Comparison of ENCODE assay signal across 26 mouse cellular contexts in the genomic region with DNA sequence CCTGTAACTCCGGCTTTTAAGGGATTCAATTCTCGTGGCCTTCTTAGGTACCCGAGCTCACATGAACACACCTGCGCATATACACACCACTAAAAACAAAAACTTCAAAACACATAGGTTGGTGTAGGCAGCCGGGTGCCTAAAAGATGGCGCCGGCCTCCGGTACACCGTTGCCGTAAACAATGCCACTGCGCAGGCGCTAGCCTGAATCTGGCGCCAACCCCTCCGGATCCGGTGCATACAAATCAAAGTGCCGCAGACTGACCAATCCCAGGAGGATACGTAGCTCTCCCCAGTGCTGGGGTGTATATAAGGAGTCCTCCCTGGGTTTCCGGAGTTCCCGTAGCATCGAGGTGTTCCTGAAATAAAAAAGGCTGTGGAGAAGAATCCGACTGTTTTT. TPM values are rescaled to one million over a fixed set of nuclear protein-coding genes. Genes with fewer than 3 reads are reported as not detected.
DNase-seq lines count a peak whose midpoint lies in the region; ATAC-seq and TF ChIP-seq lines count a peak whose summit lies in the region.
"Had no signal": no experiment of that assay in that cellular context is flagged by ENCODE, and none has a peak within 500 bp of the region (broad histone marks: within the 10 kb centered on the region; RNA-seq: fewer than 3 reads in every experiment).

No protein-coding gene starts in this region.

- H3K9ac ChIP-seq in ES-E14 (ENCODE audit: insufficient read depth, low read depth, low read length, poor library complexity, severe bottlenecking), result peak overlapping the region; percentile 87
- H3K9ac ChIP-seq in hindbrain, embryonic 16.5 days (ENCODE audit: low read depth, low read length), result no peak overlapping the region
- no peak overlapping the region for H3K9ac ChIP-seq in midbrain, embryonic 14.5 days (replicated peaks; ENCODE audit: low read length)
- H3K9ac ChIP-seq: forebrain, embryonic 13.5 days; hindbrain, embryonic 12.5 days; hindbrain, embryonic 15.5 days had no signal

- H3K4me1 ChIP-seq in testis, adult 2 months (ENCODE audit: control insufficient read depth, insufficient read depth, low read length), result peaks cover 10% of the 10 kb centered on the region
- H3K4me1 ChIP-seq in ES-E14 (ENCODE audit: control insufficient read depth in 2 of 2, insufficient read depth in 2 of 2, low read length in 2 of 2, poor library complexity in 1 of 2), result peaks cover 0 to 11% of the 10 kb centered on the region in 2 experiments; a peak in 1 of 4 replicates
- no peaks in the 10 kb centered on the region for H3K4me1 ChIP-seq in hindbrain, embryonic 16.5 days (ENCODE audit: control insufficient read depth, insufficient read depth, low read depth, low read length)
- H3K4me1 ChIP-seq in midbrain, embryonic 14.5 days (ENCODE audit: control insufficient read depth, insufficient read depth, low read length), result no peaks in the 10 kb centered on the region
- H3K4me1 ChIP-seq: forebrain, embryonic 13.5 days; hindbrain, embryonic 12.5 days; hindbrain, embryonic 15.5 days had no signal

- no peaks in the 10 kb centered on the region for H3K9me3 ChIP-seq in ES-E14 (ENCODE audit: control insufficient read depth, insufficient read depth, low read depth, low read length)
- H3K9me3 ChIP-seq in hindbrain, embryonic 16.5 days (ENCODE audit: control insufficient read depth, low read length), result no peaks in the 10 kb centered on the region
- H3K9me3 ChIP-seq in midbrain, embryonic 14.5 days (ENCODE audit: control insufficient read depth, low read length), result no peaks in the 10 kb centered on the region
- H3K9me3 ChIP-seq: hindbrain, embryonic 12.5 days; hindbrain, embryonic 15.5 days had no signal

- in situ Hi-C loops in ES-E14 (cut with MboI; ENCODE audit: low sequenced_read_pairs in 2 of 2, unreplicated experiment in 2 of 2), result no loop called here

- TF ChIP-seq POLR2A in testis, adult 2 months (IDR thresholded peaks at IDR 0.05; ENCODE audit: control insufficient read depth, low read depth, low read length), result peak; percentile 83

- 95% methylated on average over 21 of the region's 21 CpGs for WGBS in hindbrain, embryonic 16.5 days
- WGBS in midbrain, embryonic 14.5 days, result 97% methylated on average over 21 of the region's 21 CpGs

- DNase-seq in testis, postnatal 10 days (ENCODE audit: low spot score), result no peak
- DNase-seq in ES-E14 (ENCODE audit: low read depth, low spot score), result peak; percentile 61
- peak; percentile 91 for DNase-seq in testis, postnatal 14 days (ENCODE audit: low spot score)
- no peak for DNase-seq in urinary bladder, adult 18-20 months (ENCODE audit: low spot score in 2 of 2)
- no peak for DNase-seq in midbrain, embryonic 14.5 days
- DNase-seq: adrenal gland, postnatal 10 days; adrenal gland, postnatal 36 days; B cell, adult 2 months; cerebellum, adult 18-20 months; cerebellum, adult 9-10 months; cerebellum, postnatal 14 days; gastrocnemius, postnatal 10 days; gastrocnemius, postnatal 36 days; heart, adult 2 months had no signal

- no peak overlapping the region for H3K4me2 ChIP-seq in hindbrain, embryonic 16.5 days (ENCODE audit: low read length)
- no peak overlapping the region for H3K4me2 ChIP-seq in midbrain, embryonic 14.5 days (ENCODE audit: low read length)
- H3K4me2 ChIP-seq: forebrain, embryonic 13.5 days; heart, embryonic 11.5 days; hindbrain, embryonic 12.5 days; hindbrain, embryonic 15.5 days had no signal

- no peaks in the 10 kb centered on the region for H3K27me3 ChIP-seq in testis, adult 2 months (ENCODE audit: control insufficient read depth, insufficient read depth, low read length)
- H3K27me3 ChIP-seq in hindbrain, embryonic 16.5 days (replicated peaks; ENCODE audit: control insufficient read depth, insufficient read depth, low read length), result no peaks in the 10 kb centered on the region
- H3K27me3 ChIP-seq in midbrain, embryonic 14.5 days (ENCODE audit: control insufficient read depth, insufficient read depth, low read length), result no peaks in the 10 kb centered on the region
- H3K27me3 ChIP-seq: CH12.LX; forebrain, embryonic 13.5 days; hindbrain, embryonic 12.5 days; hindbrain, embryonic 15.5 days had no signal

- TF ChIP-seq CTCF in testis, adult 2 months (IDR thresholded peaks at IDR 0.05; ENCODE audit: control insufficient read depth, insufficient read depth, insufficient replicate concordance, low read depth, low read length), result no peak

- H3K36me3 ChIP-seq in testis, adult 2 months (ENCODE audit: control insufficient read depth, insufficient read depth, low read length), result peaks cover 1% of the 10 kb centered on the region; the same call in 1 of the 2 replicates
- peaks cover 3% of the 10 kb centered on the region; the same call in 1 of the 2 replicates for H3K36me3 ChIP-seq in ES-E14 (ENCODE audit: control insufficient read depth, insufficient read depth, low read length, poor library complexity, severe bottlenecking)
- H3K36me3 ChIP-seq in hindbrain, embryonic 16.5 days (ENCODE audit: control insufficient read depth, insufficient read depth, low read length), result no peaks in the 10 kb centered on the region
- H3K36me3 ChIP-seq in midbrain, embryonic 14.5 days (ENCODE audit: control insufficient read depth, insufficient read depth, low read length), result no peaks in the 10 kb centered on the region
- H3K36me3 ChIP-seq: forebrain, embryonic 10.5 days; hindbrain, embryonic 12.5 days; hindbrain, embryonic 15.5 days had no signal

- H3K27ac ChIP-seq in testis, adult 2 months (ENCODE audit: control insufficient read depth, insufficient read depth, low read depth, low read length), result peak overlapping the region; percentile 77
- peak overlapping the region; percentile 97 for H3K27ac ChIP-seq in ES-E14 (ENCODE audit: insufficient read depth, low read depth, low read length, poor library complexity, severe bottlenecking)
- no peak overlapping the region for H3K27ac ChIP-seq in hindbrain, embryonic 16.5 days (ENCODE audit: low read depth, low read length)
- H3K27ac ChIP-seq in midbrain, embryonic 14.5 days (replicated peaks; ENCODE audit: low read depth, low read length), result no peak overlapping the region
- H3K27ac ChIP-seq: forebrain, embryonic 10.5 days; forebrain, embryonic 13.5 days; heart, adult 2 months; hindbrain, embryonic 12.5 days; hindbrain, embryonic 15.5 days had no signal

- H3K4me3 ChIP-seq in testis, adult 2 months (ENCODE audit: control insufficient read depth, low read depth, low read length), result peak overlapping the region; percentile 92
- peak overlapping the region; percentile 70 to 74 for H3K4me3 ChIP-seq in ES-E14 (ENCODE audit: insufficient read depth in 1 of 2, low read depth in 1 of 2, low read length in 2 of 2, poor library complexity in 1 of 2, severe bottlenecking in 1 of 2)
- H3K4me3 ChIP-seq in hindbrain, embryonic 16.5 days (ENCODE audit: low read length), result no peak overlapping the region
- no peak overlapping the region for H3K4me3 ChIP-seq in midbrain, embryonic 14.5 days (replicated peaks; ENCODE audit: low read depth, low read length)
- H3K4me3 ChIP-seq: forebrain, embryonic 10.5 days; forebrain, embryonic 13.5 days; heart, adult 2 months; hindbrain, embryonic 12.5 days; hindbrain, embryonic 15.5 days had no signal

- no peak for ATAC-seq in hindbrain, embryonic 16.5 days
- ATAC-seq in midbrain, embryonic 14.5 days (ENCODE audit: low FRiP score, low TSS enrichment), result no peak
- ATAC-seq: forebrain, embryonic 13.5 days; forebrain, embryonic 16.5 days had no signal

TF ChIP-seq in ES-E14, 5 proteins besides CTCF, POLR2A, EP300 and RAD21:
- TF ChIP-seq MAFK (IDR thresholded peaks at IDR 0.05; ENCODE audit: insufficient read depth, low read depth, low read length) (no peak), ZNF384 (IDR thresholded peaks at IDR 0.05; ENCODE audit: low read depth, low read length) (no peak), CHD2 (IDR thresholded peaks at IDR 0.05; ENCODE audit: low read depth, low read length) (no peak), ZC3H11A (IDR thresholded peaks at IDR 0.05; ENCODE audit: borderline replicate concordance, low read depth, low read length) (no peak), HCFC1 (IDR thresholded peaks at IDR 0.05; ENCODE audit: borderline replicate concordance, insufficient read depth, low read length) (no peak)

RNA-seq across cellular contexts. Expression of gene Stac2, which starts 14.0 kb away (rescaled TPM):
- 7.3 and 7.6 TPM in 2 replicates for polyA plus RNA-seq in testis, adult 2 months (2012; rRNA removed)
- total RNA-seq in ES-E14 (2012; rRNA removed), result 2.1 and 3.8 TPM in 2 replicates
- polyA plus RNA-seq in hindbrain, embryonic 16.5 days (2015; fragmentation: Nextera tagmentation; extraction: Ambion mirVana), result 7.9 and 9.8 TPM in 2 replicates
- polyA plus RNA-seq in midbrain, embryonic 14.5 days (2014; fragmentation: Nextera tagmentation; extraction: Ambion mirVana), result 2.9 and 4.1 TPM in 2 replicates
- total RNA-seq: CH12.LX; granulocyte monocyte progenitor cell, adult 5-6 weeks; hematopoietic stem cell, adult 5-6 weeks; MEL had no signal

RNA-seq across cellular contexts. Expression of gene Rpl19, which starts 40.7 kb away (rescaled TPM):
- 236 and 267 TPM in 2 replicates for polyA plus RNA-seq in testis, adult 2 months (2012; rRNA removed)
- total RNA-seq in ES-E14 (2012; rRNA removed), result 3,222 and 3,264 TPM in 2 replicates
- 578 and 612 TPM in 2 replicates for polyA plus RNA-seq in hindbrain, embryonic 16.5 days (2015; fragmentation: Nextera tagmentation; extraction: Ambion mirVana)
- polyA plus RNA-seq in midbrain, embryonic 14.5 days (2014; fragmentation: Nextera tagmentation; extraction: Ambion mirVana), result 685 and 710 TPM in 2 replicates

RNA-seq across cellular contexts. Expression of gene Cacnb1, which starts 44.4 kb away (rescaled TPM):
- polyA plus RNA-seq in testis, adult 2 months (2012; rRNA removed), result 76.7 and 79.4 TPM in 2 replicates
- 6.2 and 12.0 TPM in 2 replicates for total RNA-seq in ES-E14 (2012; rRNA removed)
- 59.6 and 69.0 TPM in 2 replicates for polyA plus RNA-seq in hindbrain, embryonic 16.5 days (2015; fragmentation: Nextera tagmentation; extraction: Ambion mirVana)
- polyA plus RNA-seq in midbrain, embryonic 14.5 days (2014; fragmentation: Nextera tagmentation; extraction: Ambion mirVana), result 40.6 and 61.2 TPM in 2 replicates

Comparison
In these comparisons a context has a peak if more than half of its experiments do, and no peak if none do; other contexts are left out.
1. DNase-seq: peak in ES-E14 (single experiment) and testis, postnatal 14 days (single experiment); none in testis, postnatal 10 days (single experiment), urinary bladder, adult 18-20 months (0 of 2) and midbrain, embryonic 14.5 days (single experiment).
2. H3K27ac ChIP-seq: peak in testis, adult 2 months (single experiment) and ES-E14 (single experiment); none in hindbrain, embryonic 16.5 days (single experiment) and midbrain, embryonic 14.5 days (single experiment).
3. H3K4me3 ChIP-seq: peak in testis, adult 2 months (single experiment) and ES-E14 (2 of 2); none in hindbrain, embryonic 16.5 days (single experiment) and midbrain, embryonic 14.5 days (single experiment).